Mouse (Mus musculus) intestine, embryonic 16.5 days (tissue): Measurements from ENCODE around the gene Gm17268. TPM values are rescaled to one million over a fixed set of nuclear protein-coding genes. Genes with fewer than 3 reads are reported as not detected.

Experiments used
- ATAC-seq: fragments of 200-750 bp; cut with Nextera tagmentation; 2 replicates; pipeline ENCODE4 v1.8.0; 2017; ENCODE audit warnings: moderate TSS enrichment, moderate library complexity
- H3K27ac ChIP-seq: fragments of 300-500 bp; sonication (generic); 2 replicates; pipeline ENCODE4 v1.5.1; 2014; ENCODE audit warnings: mild to moderate bottlenecking, low read length
- H3K27me3 ChIP-seq: fragments of 300-500 bp; sonication (generic); replicated peaks from 2 replicates; pipeline ENCODE4 v1.6.1; 2014; ENCODE audit warnings: low read length, control low read depth, mixed read lengths; ENCODE audit not compliant: control insufficient read depth, insufficient read depth
- H3K36me3 ChIP-seq: fragments of 300-500 bp; sonication (generic); 2 replicates; pipeline ENCODE4 v1.6.1; 2014; ENCODE audit warnings: low read length, control low read depth; ENCODE audit not compliant: control insufficient read depth, insufficient read depth
- H3K4me1 ChIP-seq: fragments of 300-500 bp; sonication (generic); 2 replicates; pipeline ENCODE4 v1.6.1; 2014; ENCODE audit warnings: low read length, control low read depth, mixed read lengths; ENCODE audit not compliant: control insufficient read depth, insufficient read depth
- H3K4me2 ChIP-seq: fragments of 300-500 bp; sonication (generic); 2 replicates; pipeline ENCODE4 v1.6.1; 2014; ENCODE audit warnings: low read depth, low read length, control low read depth
- H3K4me3 ChIP-seq: fragments of 300-500 bp; sonication (generic); 2 replicates; pipeline ENCODE4 v1.5.1; 2014; ENCODE audit warnings: mild to moderate bottlenecking, low read length
- H3K9ac ChIP-seq: fragments of 300-500 bp; sonication (generic); 2 replicates; pipeline ENCODE4 v1.6.1; 2014; ENCODE audit warnings: low read depth, low read length
- H3K9me3 ChIP-seq: fragments of 300-500 bp; sonication (generic); 2 replicates; pipeline ENCODE4 v1.6.1; 2016; ENCODE audit warnings: low read length, control low read depth; ENCODE audit not compliant: control insufficient read depth
- WGBS: fragments of 180-500 bp; shearing (Covaris S2); extraction: QIAGEN DNeasy Blood & Tissue Kit; methylation state at CpG from one replicate; pipeline ENCODE4 v1.1.7; 2014; 5-methylcytosine and 5-hydroxymethylcytosine counted together
- polyA plus RNA-seq: library from polyadenylated mRNA; unstranded; fragments of >200 nt; fragmentation: Nextera tagmentation; extraction: Ambion mirVana; gene quantifications from 2 replicates; pipeline ENCODE4 v1.2.1, GENCODE M21; 2015

Gene Gm17268
- polyA plus RNA-seq, 1 experiment from 2014 or later = not detected

DNA sequence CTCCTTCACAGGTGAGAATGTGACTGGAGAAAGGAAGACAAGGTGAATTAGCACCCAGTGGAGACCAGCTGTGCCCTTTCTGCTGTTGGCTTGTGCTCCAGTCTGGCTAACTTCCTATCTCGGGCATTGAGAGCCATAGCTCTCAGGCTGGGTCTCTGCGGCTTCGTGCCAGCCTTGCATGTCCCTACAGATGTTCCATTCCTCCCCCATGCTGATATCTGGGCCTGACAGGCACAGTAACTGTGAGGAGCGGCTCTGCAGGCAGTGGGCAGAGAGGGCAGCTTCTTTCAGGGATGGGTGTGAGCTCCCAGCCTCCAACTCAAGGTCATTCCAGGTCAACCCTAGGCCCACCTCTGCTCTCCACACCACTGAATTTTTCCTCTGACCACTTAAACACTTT is 38.9 kb downstream of the Gm17268 start:
- WGBS = 79% methylated on average over 4 of the region's 4 CpGs
- no peaks in the 10 kb centered on the region for H3K36me3 ChIP-seq
- H3K27me3 ChIP-seq = no peaks in the 10 kb centered on the region
- no peak overlapping the region for H3K9ac ChIP-seq
- no peaks in the 10 kb centered on the region for H3K4me1 ChIP-seq
- no peaks in the 10 kb centered on the region for H3K9me3 ChIP-seq
- no peak for ATAC-seq
- no peak overlapping the region for H3K4me3 ChIP-seq
- no peak overlapping the region for H3K4me2 ChIP-seq
- no peak overlapping the region for H3K27ac ChIP-seq

- WGBS = 84% methylated on average over 3 of the region's 3 CpGs
- Histone ChIP-seq H3K9me3 (no peaks in the 10 kb centered on the region), H3K4me2 (no peak overlapping the region), H3K27me3 (no peaks in the 10 kb centered on the region), H3K36me3 (no peaks in the 10 kb centered on the region), H3K27ac (no peak overlapping the region), H3K9ac (no peak overlapping the region), H3K4me3 (no peak overlapping the region), H3K4me1 (no peaks in the 10 kb centered on the region)
- no peak for ATAC-seq
Measured at GRCm38 (mm10) chr11:81998646-81999045, 39.7 kb downstream of the Gm17268 start.

GRCm38 (mm10) chr11:81997085-81997484 is 41.3 kb downstream of the Gm17268 start:
- Histone ChIP-seq H3K4me1 (no peaks in the 10 kb centered on the region), H3K36me3 (no peaks in the 10 kb centered on the region), H3K9me3 (no peaks in the 10 kb centered on the region), H3K9ac (no peak overlapping the region), H3K27me3 (no peaks in the 10 kb centered on the region), H3K4me2 (no peak overlapping the region), H3K4me3 (no peak overlapping the region), H3K27ac (no peak overlapping the region)
- WGBS = 89% methylated on average over 5 of the region's 5 CpGs
- no peak for ATAC-seq

DNA sequence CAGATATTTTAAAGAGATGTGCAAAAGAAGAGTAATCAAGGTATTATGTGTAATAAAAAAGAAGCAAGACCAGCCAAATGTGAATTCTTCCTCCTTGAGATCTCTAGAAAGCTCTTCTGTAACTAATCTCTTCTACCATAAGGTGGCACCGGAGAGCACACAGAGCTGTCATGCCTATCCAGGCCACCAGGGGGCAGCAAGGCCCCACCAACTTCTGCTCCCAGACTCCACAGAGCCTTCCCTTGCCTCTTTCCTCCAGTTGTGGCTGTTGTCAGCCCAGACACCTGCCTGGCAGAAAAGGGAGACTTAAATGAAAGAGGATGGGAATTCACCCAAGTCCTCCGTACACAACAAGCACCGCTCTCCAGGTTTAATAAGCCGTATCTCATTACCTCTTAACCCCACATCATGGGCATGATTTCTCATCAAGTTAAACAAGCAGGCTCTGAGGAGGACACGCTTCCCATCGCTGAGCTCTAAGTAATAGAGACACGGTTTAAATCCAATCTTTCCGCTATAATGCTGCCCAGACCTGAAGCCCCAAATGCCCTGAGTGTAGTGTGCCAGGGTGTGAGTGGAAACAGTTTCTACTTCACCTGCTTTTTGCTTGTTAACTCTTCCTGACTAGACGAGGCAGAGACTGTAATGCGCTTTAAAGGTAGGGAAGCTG is 42.1 kb downstream of the Gm17268 start:
- ATAC-seq = no peak
- Histone ChIP-seq H3K27ac (no peak overlapping the region), H3K36me3 (no peaks in the 10 kb centered on the region), H3K9me3 (no peaks in the 10 kb centered on the region), H3K4me2 (no peak overlapping the region), H3K4me3 (no peak overlapping the region), H3K9ac (no peak overlapping the region), H3K27me3 (no peaks in the 10 kb centered on the region), H3K4me1 (no peaks in the 10 kb centered on the region)
- WGBS = 68% methylated on average over 10 of the region's 10 CpGs

DNA sequence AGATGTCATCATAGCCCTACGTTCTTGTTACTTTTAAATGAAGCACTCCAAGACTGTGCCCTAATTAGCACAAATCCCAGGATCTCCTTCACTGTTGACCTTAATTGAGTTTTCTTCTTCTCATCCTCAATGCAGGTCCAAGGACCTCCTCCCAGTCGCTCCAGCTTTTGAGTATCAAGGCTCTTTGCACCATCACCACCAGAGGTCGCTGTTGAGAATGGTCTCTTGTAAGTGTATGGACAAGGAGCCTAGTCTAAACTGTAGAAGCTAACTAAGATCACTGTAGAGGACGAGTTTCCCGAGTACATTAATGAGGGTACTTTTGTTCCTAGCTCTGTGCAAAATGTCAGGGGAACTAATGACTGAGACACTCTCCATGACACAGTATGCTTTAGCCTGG is 55.2 kb downstream of the Gm17268 start:
- Histone ChIP-seq H3K9me3 (no peaks in the 10 kb centered on the region), H3K4me2 (no peak overlapping the region), H3K36me3 (no peaks in the 10 kb centered on the region), H3K9ac (no peak overlapping the region), H3K4me3 (no peak overlapping the region), H3K4me1 (no peaks in the 10 kb centered on the region), H3K27ac (no peak overlapping the region), H3K27me3 (no peaks in the 10 kb centered on the region)
- ATAC-seq = no peak
- 45% methylated on average over 5 of the region's 5 CpGs for WGBS

DNA sequence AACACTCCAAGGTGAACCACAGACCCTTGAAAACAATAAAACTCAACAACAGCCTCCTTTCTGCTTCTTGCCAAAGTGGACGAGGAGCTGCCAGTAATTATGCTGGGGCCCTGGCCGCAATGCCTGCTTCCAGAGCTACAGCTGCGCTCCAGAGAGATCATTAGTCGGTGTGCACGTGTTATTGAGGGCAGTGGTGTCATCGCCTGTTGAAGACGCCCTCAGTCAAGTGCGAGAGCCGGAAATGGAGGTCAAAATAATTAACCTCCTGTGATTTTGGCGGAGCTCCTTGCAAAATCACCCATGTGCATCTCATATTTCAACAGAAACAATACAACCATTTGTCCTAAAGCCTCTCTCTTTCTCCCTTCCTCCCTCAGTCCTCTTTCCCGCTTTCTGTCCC is 56.2 kb downstream of the Gm17268 start:
- Histone ChIP-seq H3K9ac (no peak overlapping the region), H3K4me3 (no peak overlapping the region), H3K4me1 (no peaks in the 10 kb centered on the region), H3K4me2 (no peak overlapping the region), H3K27ac (no peak overlapping the region), H3K36me3 (no peaks in the 10 kb centered on the region), H3K27me3 (no peaks in the 10 kb centered on the region), H3K9me3 (no peaks in the 10 kb centered on the region)
- no peak for ATAC-seq
- 41% methylated on average over 11 of the region's 11 CpGs for WGBS

Other genes with a start within 250 kb of the Gm17268 start
- gene 5530401A14Rik, start 177.9 kb downstream of the Gm17268 start, polyA plus RNA-seq = 0.05 TPM in 1 of 2 replicates, not detected in the other
- gene Asic2, start 70.1 kb downstream of the Gm17268 start, polyA plus RNA-seq = 0.15 and 0.16 TPM in 2 replicates
- 6.7 and 8.3 TPM in 2 replicates for gene Ccl2, start 3.0 kb downstream of the Gm17268 start, polyA plus RNA-seq
- 3.0 and 3.1 TPM in 2 replicates for gene Ccl7, start 7.2 kb upstream of the Gm17268 start, polyA plus RNA-seq
- 105 and 109 TPM in 2 replicates for gene Ccl11, start 19.3 kb upstream of the Gm17268 start, polyA plus RNA-seq
- gene Ccl12, start 63.3 kb upstream of the Gm17268 start, polyA plus RNA-seq = 1.4 and 2.7 TPM in 2 replicates
- gene Ccl8, start 76.6 kb upstream of the Gm17268 start, polyA plus RNA-seq = 0.40 TPM in 1 of 2 replicates, not detected in the other